Mouse (Mus musculus): ENCODE measurements around the gene Tas2r120.
"Not testable (repeated sequence)": the region's sequence is repeated elsewhere in the genome, so short reads cannot be mapped to it uniquely, and the experiment has no call there.

Gene Tas2r120

DNA sequence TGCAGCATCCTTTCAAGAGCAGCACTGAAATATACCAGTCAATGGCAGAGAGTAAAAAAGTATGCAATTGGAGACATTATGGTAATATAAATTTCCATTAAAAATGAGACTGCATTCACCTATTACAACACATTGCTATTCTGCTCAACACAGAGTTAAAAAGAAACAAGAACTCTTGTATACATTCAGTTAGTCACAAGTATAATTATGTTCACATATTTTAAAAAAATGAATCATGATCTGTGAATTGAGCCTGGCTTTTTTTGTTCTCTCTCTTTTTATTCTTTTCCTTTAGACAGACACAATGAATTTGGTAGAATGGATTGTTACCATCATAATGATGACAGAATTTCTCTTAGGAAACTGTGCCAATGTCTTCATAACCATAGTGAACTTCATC is at the start of gene Tas2r120:
Gene Tas2r120 (plus strand): TSS at position 301 of the 400 bp plus-strand sequence.
- DNase-seq (ENCODE audit: low read depth in 1 of 2, low spot score in 2 of 2), result no peak

DNA sequence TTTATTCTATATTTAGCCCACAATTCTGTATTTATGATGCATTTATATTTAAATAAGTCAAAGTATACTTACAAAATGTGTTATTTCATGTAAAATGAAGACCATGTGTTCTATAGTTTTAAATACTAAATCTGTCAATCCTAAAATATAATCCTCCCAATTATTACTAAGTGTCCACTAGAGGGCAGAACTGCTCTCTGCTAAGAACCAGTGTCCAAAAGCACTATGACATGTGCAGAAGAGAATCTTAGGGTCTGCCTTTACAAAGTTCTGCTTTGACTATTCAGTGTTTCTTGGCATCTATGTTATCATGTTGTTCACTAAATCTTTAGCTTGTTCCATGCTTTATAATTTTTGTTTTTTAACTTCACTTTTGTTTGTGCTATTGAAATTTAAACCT is 7.4 kb upstream of the Tas2r120 start:
- no peak for DNase-seq (ENCODE audit: low read depth in 1 of 2, low spot score in 2 of 2)

DNA sequence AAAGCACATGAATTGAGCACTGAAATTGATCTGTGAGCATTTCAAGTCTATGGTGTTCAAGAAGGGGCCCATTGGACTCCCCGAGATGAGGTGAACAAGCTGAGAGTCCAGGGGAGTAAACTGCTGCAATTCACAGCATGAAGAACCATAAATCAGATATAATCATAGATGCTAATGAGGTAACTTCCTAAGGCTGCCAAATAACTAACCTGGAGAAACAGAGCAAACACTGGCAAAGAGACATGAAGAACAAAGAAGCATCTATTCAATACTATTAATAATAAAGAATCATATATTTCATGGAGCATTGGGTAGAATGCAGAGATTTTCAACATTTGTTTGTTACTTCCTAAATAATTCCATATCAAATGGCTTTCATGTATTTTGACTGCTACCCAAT is 5.3 kb upstream of the Tas2r120 start, which contains the start of gene A630073D07Rik:
Gene A630073D07Rik (minus strand): TSS at position 101 of the 400 bp plus-strand sequence.
- DNase-seq (ENCODE audit: low read depth in 1 of 2, low spot score in 2 of 2), result no peak

DNA sequence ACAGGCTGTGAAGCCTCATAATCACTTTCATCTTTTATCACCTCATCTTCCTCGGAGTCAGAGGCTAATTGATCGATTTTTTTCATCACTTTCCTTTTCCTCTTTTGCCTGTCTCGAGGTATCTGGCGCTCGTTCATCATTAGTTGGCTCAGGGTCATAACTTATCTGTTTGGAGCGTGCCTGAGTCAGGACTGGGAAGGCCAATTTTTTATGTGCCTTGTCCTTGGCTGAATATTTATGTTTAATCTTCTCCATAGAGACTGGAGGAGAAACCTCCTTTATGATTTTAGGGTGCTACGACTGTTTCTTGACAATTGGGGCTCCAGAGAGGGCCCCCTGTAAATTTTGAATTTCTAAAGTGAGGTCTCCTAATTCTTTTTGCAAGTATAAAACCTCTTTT is 34.8 kb downstream of the Tas2r120 start:
- not testable (repeated sequence) for DNase-seq (ENCODE audit: low read depth in 1 of 2, low spot score in 2 of 2)

DNA sequence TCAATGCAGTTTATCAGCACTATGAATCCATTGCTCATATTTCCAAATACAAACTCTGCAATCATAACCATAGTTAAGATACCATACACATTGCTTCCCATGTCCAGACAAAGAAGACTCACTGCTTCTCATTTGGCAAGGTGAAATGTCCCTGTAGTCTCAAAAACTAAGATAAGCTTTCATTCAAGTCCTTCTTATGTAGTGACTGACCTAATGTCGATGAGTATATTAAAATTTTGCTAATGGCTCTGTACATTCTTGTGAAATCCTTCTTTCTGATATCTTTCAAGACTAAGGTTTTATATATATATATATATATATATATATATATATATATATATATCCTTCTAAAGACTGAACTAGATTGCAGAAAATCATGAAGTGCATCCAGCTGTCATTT is 44.2 kb downstream of the Tas2r120 start, which contains the start of gene Tas2r121:
Gene Tas2r121 (minus strand): TSS at position 101 of the 400 bp plus-strand sequence.
- no peak for DNase-seq (ENCODE audit: low read depth in 1 of 2, low spot score in 2 of 2)

Data from monocyte, adult 2 months (primary cell).